Mouse (Mus musculus) embryonic fibroblast, embryonic 13.5 days (primary cell): Measurements from ENCODE around the gene Trip4.

ENCODE experiments used
- CTCF ChIP-seq: IDR thresholded peaks from 2 replicates; pipeline ENCODE4 v1.5.1; 2011; ENCODE audit warnings: mild to moderate bottlenecking, control low read depth, low read length, moderate library complexity, borderline replicate concordance; ENCODE audit not compliant: insufficient read depth
- POLR2A ChIP-seq: IDR thresholded peaks from 2 replicates; pipeline ENCODE4 v1.6.1; 2011; ENCODE audit warnings: low read depth, mild to moderate bottlenecking, control low read depth, low read length, moderate library complexity

DNA sequence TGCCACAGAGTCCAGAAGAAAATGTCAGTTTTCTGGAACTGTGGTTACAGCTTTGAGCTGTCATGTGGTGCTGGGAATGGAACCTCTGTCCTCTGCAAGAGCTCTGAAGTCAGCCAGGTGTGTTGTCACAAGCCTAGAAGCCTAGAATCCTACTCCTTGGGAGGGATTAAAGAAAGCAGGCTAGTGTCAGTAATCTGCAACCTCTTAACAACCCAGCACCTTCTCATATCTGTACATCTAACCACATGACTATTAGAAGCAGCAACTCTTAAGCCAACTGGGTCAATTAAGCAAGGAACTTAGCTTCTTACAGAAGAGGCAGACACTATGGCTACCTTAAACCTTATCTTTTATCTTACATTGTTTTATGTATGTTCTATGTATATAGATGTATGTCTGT is 71.7 kb downstream of the Trip4 start:
- no peak for TF ChIP-seq CTCF
- TF ChIP-seq POLR2A, result no peak
